Mouse (Mus musculus): ENCODE data around the gene Gm21094.
"Not testable (repeated sequence)": the region's sequence is repeated elsewhere in the genome, so short reads cannot be mapped to it uniquely, and the experiment has no call there.

The Gm21094 gene

GRCm38 (mm10) chrY:32620343-32620742 is at the start of gene Gm21094:
TSS of gene Gm21094 (minus strand) at chrY:32620443.
- not testable (repeated sequence) for DNase-seq

Data from embryo, embryonic 11 days (tissue).